Mouse (Mus musculus) ES-E14 (cell line): ENCODE measurements around the gene Olfr1317. TPM values are rescaled to one million over a fixed set of nuclear protein-coding genes. Genes with fewer than 3 reads are reported as not detected.

ENCODE experiments used
- DNase-seq: peaks from one replicate; pipeline ENCODE4 v3.0.0-alpha.2; 2013; ENCODE audit warnings: low read depth, low spot score
- H3K27ac ChIP-seq: 2 replicates; pipeline ENCODE4 v1.5.1; 2012; ENCODE audit warnings: low read depth, mild to moderate bottlenecking, low read length, moderate library complexity, mixed read lengths; ENCODE audit not compliant: poor library complexity, insufficient read depth, severe bottlenecking
- H3K36me3 ChIP-seq: 2 replicates; pipeline ENCODE4 v1.6.1; 2012; ENCODE audit warnings: mild to moderate bottlenecking, low read length, moderate library complexity, mixed read lengths; ENCODE audit not compliant: control insufficient read depth, poor library complexity, insufficient read depth, severe bottlenecking
- H3K4me1 ChIP-seq, 2 experiments: fragments of 150-350 bp in 1 of 2; sonication (generic) in 1 of 2; 2 replicates each; pipeline ENCODE4 v1.6.1; 2012; ENCODE audit warnings: low read length in 2 of 2, mild to moderate bottlenecking in 1 of 2, mixed read lengths in 1 of 2; ENCODE audit not compliant: control insufficient read depth in 2 of 2, insufficient read depth in 2 of 2, poor library complexity in 1 of 2
- H3K4me3 ChIP-seq, 2 experiments: fragments of 150-350 bp in 1 of 2; sonication (generic) in 1 of 2; 2 replicates each; pipeline ENCODE4 v1.5.1; 2012; ENCODE audit warnings: low read length in 2 of 2, low read depth in 1 of 2, mild to moderate bottlenecking in 1 of 2, mixed read lengths in 1 of 2; ENCODE audit not compliant: insufficient read depth in 1 of 2, poor library complexity in 1 of 2, severe bottlenecking in 1 of 2
- H3K9ac ChIP-seq: 2 replicates; pipeline ENCODE4 v1.6.1; 2012; ENCODE audit warnings: low read depth, mild to moderate bottlenecking, low read length, mixed read lengths; ENCODE audit not compliant: poor library complexity, insufficient read depth, severe bottlenecking
- H3K9me3 ChIP-seq: fragments of 150-350 bp; sonication (generic); 2 replicates; pipeline ENCODE4 v1.6.1; 2012; ENCODE audit warnings: low read depth, mild to moderate bottlenecking, low read length; ENCODE audit not compliant: control insufficient read depth, insufficient read depth
- CHD2 ChIP-seq: IDR thresholded peaks from 2 replicates; pipeline ENCODE4 v1.6.1; 2014; ENCODE audit warnings: mild to moderate bottlenecking, low read depth, low read length, inconsistent platforms
- HCFC1 ChIP-seq: IDR thresholded peaks from 2 replicates; pipeline ENCODE4 v1.6.1; 2012; ENCODE audit warnings: low read length, inconsistent platforms, borderline replicate concordance; ENCODE audit not compliant: insufficient read depth
- MAFK ChIP-seq: IDR thresholded peaks from 2 replicates; pipeline ENCODE4 v1.6.1; 2014; ENCODE audit warnings: mild to moderate bottlenecking, low read depth, low read length, inconsistent platforms; ENCODE audit not compliant: insufficient read depth
- ZC3H11A ChIP-seq: IDR thresholded peaks from 2 replicates; pipeline ENCODE4 v1.6.1; 2012; ENCODE audit warnings: low read depth, mild to moderate bottlenecking, inconsistent platforms, low read length, borderline replicate concordance
- ZNF384 ChIP-seq: IDR thresholded peaks from 2 replicates; pipeline ENCODE4 v1.6.1; 2012; ENCODE audit warnings: low read depth, low read length, inconsistent platforms
- in situ Hi-C, 2 experiments: fragments of 600-800 bp; cut with MboI; formaldehyde crosslinking; loops; one replicate each; pipeline ENCODE4 v1.15.1; 2025; ENCODE audit warnings: low sequenced_read_pairs in 2 of 2, inconsistent platforms in 1 of 2; ENCODE audit not compliant: unreplicated experiment in 2 of 2
- total RNA-seq: library from RNA; depleted of rRNA; stranded (reverse); fragments of 300-350 nt; gene quantifications from 2 replicates; pipeline ENCODE4 v1.2.3, GENCODE M21; 2012; rRNA removed

Olfr1317 gene
- not detected in 2 replicates for total RNA-seq

- no peak within 1 kb of the TSS for H3K27ac ChIP-seq
- in situ Hi-C loops = no loop called here
- no peak for TF ChIP-seq CHD2
- TF ChIP-seq MAFK = no peak
- no peak for TF ChIP-seq HCFC1
- H3K9me3 ChIP-seq = no peaks in the 10 kb centered on the region
- no peak within 1 kb of the TSS for H3K4me3 ChIP-seq
- H3K9ac ChIP-seq = no peak within 1 kb of the TSS
- H3K36me3 ChIP-seq = no peaks in the 10 kb centered on the region
- DNase-seq = no peak
- H3K4me1 ChIP-seq = no peaks in the 10 kb centered on the region
Measured at GRCm38 (mm10) chr2:112140029-112140428, at the start of gene Olfr1317. Gene Olfr1317 (plus strand): TSS chr2:112140329.

GRCm38 (mm10) chr2:112096681-112097080 lies 43.4 kb upstream of the Olfr1317 start, which contains the start of gene Olfr1314:
Gene Olfr1314 (minus strand): TSS chr2:112096781.
- Histone ChIP-seq H3K9ac (no peak within 1 kb of the TSS), H3K9me3 (no peaks in the 10 kb centered on the region), H3K36me3 (no peaks in the 10 kb centered on the region), H3K27ac (no peak within 1 kb of the TSS), H3K4me3 (no peak within 1 kb of the TSS), H3K4me1 (no peaks in the 10 kb centered on the region)
- in situ Hi-C loops = no loop called here
- no peak for DNase-seq
- TF ChIP-seq ZNF384 = no peak
- TF ChIP-seq MAFK = no peak
- no peak for TF ChIP-seq HCFC1
- no peak for TF ChIP-seq CHD2
- TF ChIP-seq ZC3H11A = no peak

GRCm38 (mm10) chr2:112115340-112115739 lies 24.8 kb upstream of the Olfr1317 start, which contains the start of gene Olfr1315-ps1:
Gene Olfr1315-ps1 (minus strand): TSS chr2:112115440.
- Histone ChIP-seq H3K27ac (no peak within 1 kb of the TSS), H3K9me3 (no peaks in the 10 kb centered on the region), H3K9ac (no peak within 1 kb of the TSS), H3K4me1 (no peaks in the 10 kb centered on the region), H3K4me3 (no peak within 1 kb of the TSS), H3K36me3 (no peaks in the 10 kb centered on the region)
- in situ Hi-C loops = no loop called here
- TF ChIP-seq ZNF384 (no peak), ZC3H11A (no peak), CHD2 (no peak), MAFK (no peak), HCFC1 (no peak)
- DNase-seq = no peak

GRCm38 (mm10) chr2:112134877-112135276 lies 5.3 kb upstream of the Olfr1317 start, which contains the start of gene Olfr1316:
Gene Olfr1316 (minus strand): TSS chr2:112134977.
- H3K9me3 ChIP-seq = no peaks in the 10 kb centered on the region
- in situ Hi-C loops = no loop called here
- no peaks in the 10 kb centered on the region for H3K4me1 ChIP-seq
- no peak for DNase-seq
- TF ChIP-seq CHD2 (no peak), ZC3H11A (no peak), MAFK (no peak), HCFC1 (no peak), ZNF384 (no peak)
- H3K9ac ChIP-seq = no peak within 1 kb of the TSS
- H3K4me3 ChIP-seq = no peak within 1 kb of the TSS
- H3K27ac ChIP-seq = no peak within 1 kb of the TSS
- H3K36me3 ChIP-seq = no peaks in the 10 kb centered on the region

GRCm38 (mm10) chr2:112153898-112154297 lies 13.8 kb downstream of the Olfr1317 start, which contains the start of gene Olfr1318:
Gene Olfr1318 (plus strand): TSS chr2:112154198.
- H3K4me3 ChIP-seq = no peak within 1 kb of the TSS
- TF ChIP-seq ZC3H11A (no peak), MAFK (no peak), ZNF384 (no peak), CHD2 (no peak), HCFC1 (no peak)
- H3K9ac ChIP-seq = no peak within 1 kb of the TSS
- H3K36me3 ChIP-seq = no peaks in the 10 kb centered on the region
- peaks cover 1% of the 10 kb centered on the region; the same call in 1 of the 2 replicates for H3K9me3 ChIP-seq
- in situ Hi-C loops = no loop called here
- H3K27ac ChIP-seq = no peak within 1 kb of the TSS
- H3K4me1 ChIP-seq = no peaks in the 10 kb centered on the region
- DNase-seq = no peak

Other genes starting within 250 kb of the Olfr1317 start
- not detected in 2 replicates for gene Olfr1306, start 224.1 kb upstream of the Olfr1317 start, total RNA-seq
- not detected in 2 replicates for gene Olfr1307, start 190.9 kb upstream of the Olfr1317 start, total RNA-seq
- gene Olfr1308, start 175.4 kb upstream of the Olfr1317 start, total RNA-seq = not detected in 2 replicates
- gene Olfr1309, start 150.0 kb upstream of the Olfr1317 start, total RNA-seq = not detected in 2 replicates
- gene Olfr1310, start 127.6 kb upstream of the Olfr1317 start, total RNA-seq = not detected in 2 replicates
- gene Olfr1311, start 115.9 kb upstream of the Olfr1317 start, total RNA-seq = not detected in 2 replicates
- gene Olfr1312, start 90.1 kb upstream of the Olfr1317 start, total RNA-seq = not detected in 2 replicates
- not detected in 2 replicates for gene Olfr1313, start 62.5 kb upstream of the Olfr1317 start, total RNA-seq
- not detected in 2 replicates for gene Olfr1314, start 43.5 kb upstream of the Olfr1317 start, total RNA-seq
- not detected in 2 replicates for gene Olfr1315-ps1, start 24.9 kb upstream of the Olfr1317 start, total RNA-seq
- not detected in 2 replicates for gene Olfr1316, start 5.4 kb upstream of the Olfr1317 start, total RNA-seq
- gene Olfr1318, start 13.9 kb downstream of the Olfr1317 start, total RNA-seq = not detected in 2 replicates
- gene Lpcat4, start 99.1 kb downstream of the Olfr1317 start, total RNA-seq = 15.8 and 25.0 TPM in 2 replicates
- gene Nutm1, start 119.0 kb downstream of the Olfr1317 start, total RNA-seq = not detected in 2 replicates
- gene Nop10, start 121.6 kb downstream of the Olfr1317 start, total RNA-seq = 308 and 339 TPM in 2 replicates
- 20.7 and 29.2 TPM in 2 replicates for gene Slc12a6, start 125.5 kb downstream of the Olfr1317 start, total RNA-seq
- gene Gm21985, start 126.0 kb downstream of the Olfr1317 start, total RNA-seq = 0.69 and 0.98 TPM in 2 replicates
- 138 and 153 TPM in 2 replicates for gene Emc4, start 227.7 kb downstream of the Olfr1317 start, total RNA-seq
- 15.3 and 22.8 TPM in 2 replicates for gene Katnbl1, start 238.9 kb downstream of the Olfr1317 start, total RNA-seq